Mouse (Mus musculus): ENCODE measurements around the gene Boc. TPM values are rescaled to one million over a fixed set of nuclear protein-coding genes. Genes with fewer than 3 reads are reported as not detected.

Boc gene
- polyA plus RNA-seq, 1 experiment from 2014 or later: 44.7 TPM

GRCm38 (mm10) chr16:44578551-44578950 lies 19.9 kb upstream of the Boc start:
- H3K27ac ChIP-seq (ENCODE audit: low read depth, low read length): no peak overlapping the region
- ATAC-seq (ENCODE audit: low FRiP score): no peak
- WGBS: 74% methylated on average over 1 of the region's 1 CpGs

GRCm38 (mm10) chr16:44568056-44568455 lies 9.4 kb upstream of the Boc start:
- Histone ChIP-seq H3K4me1 (ENCODE audit: control insufficient read depth, insufficient read depth, low read length) (peaks cover 14% of the 10 kb centered on the region), H3K27me3 (ENCODE audit: control insufficient read depth, insufficient read depth, low read length) (no peaks in the 10 kb centered on the region), H3K9ac (ENCODE audit: low read length) (no peak overlapping the region), H3K4me2 (no peak overlapping the region), H3K4me3 (ENCODE audit: low read depth, low read length) (no peak overlapping the region), H3K9me3 (ENCODE audit: control insufficient read depth, low read length) (no peaks in the 10 kb centered on the region), H3K36me3 (ENCODE audit: control insufficient read depth, insufficient read depth, low read length) (no peaks in the 10 kb centered on the region), H3K27ac (ENCODE audit: low read depth, low read length) (no peak overlapping the region)
- ATAC-seq (ENCODE audit: low FRiP score) (no peak), DNase-seq (ENCODE audit: low spot score, missing footprints) (no peak)

More at GRCm38 (mm10) chr16:44578551-44578950, 19.9 kb upstream of the Boc start:
- Histone ChIP-seq H3K4me1 (ENCODE audit: control insufficient read depth, insufficient read depth, low read length) (peaks cover 6% of the 10 kb centered on the region), H3K9ac (ENCODE audit: low read length) (no peak overlapping the region), H3K27me3 (ENCODE audit: control insufficient read depth, insufficient read depth, low read length) (no peaks in the 10 kb centered on the region), H3K4me2 (no peak overlapping the region), H3K4me3 (ENCODE audit: low read depth, low read length) (no peak overlapping the region), H3K36me3 (ENCODE audit: control insufficient read depth, insufficient read depth, low read length) (no peaks in the 10 kb centered on the region), H3K9me3 (ENCODE audit: control insufficient read depth, low read length) (no peaks in the 10 kb centered on the region)
- no peak for DNase-seq (ENCODE audit: low spot score, missing footprints)

DNA sequence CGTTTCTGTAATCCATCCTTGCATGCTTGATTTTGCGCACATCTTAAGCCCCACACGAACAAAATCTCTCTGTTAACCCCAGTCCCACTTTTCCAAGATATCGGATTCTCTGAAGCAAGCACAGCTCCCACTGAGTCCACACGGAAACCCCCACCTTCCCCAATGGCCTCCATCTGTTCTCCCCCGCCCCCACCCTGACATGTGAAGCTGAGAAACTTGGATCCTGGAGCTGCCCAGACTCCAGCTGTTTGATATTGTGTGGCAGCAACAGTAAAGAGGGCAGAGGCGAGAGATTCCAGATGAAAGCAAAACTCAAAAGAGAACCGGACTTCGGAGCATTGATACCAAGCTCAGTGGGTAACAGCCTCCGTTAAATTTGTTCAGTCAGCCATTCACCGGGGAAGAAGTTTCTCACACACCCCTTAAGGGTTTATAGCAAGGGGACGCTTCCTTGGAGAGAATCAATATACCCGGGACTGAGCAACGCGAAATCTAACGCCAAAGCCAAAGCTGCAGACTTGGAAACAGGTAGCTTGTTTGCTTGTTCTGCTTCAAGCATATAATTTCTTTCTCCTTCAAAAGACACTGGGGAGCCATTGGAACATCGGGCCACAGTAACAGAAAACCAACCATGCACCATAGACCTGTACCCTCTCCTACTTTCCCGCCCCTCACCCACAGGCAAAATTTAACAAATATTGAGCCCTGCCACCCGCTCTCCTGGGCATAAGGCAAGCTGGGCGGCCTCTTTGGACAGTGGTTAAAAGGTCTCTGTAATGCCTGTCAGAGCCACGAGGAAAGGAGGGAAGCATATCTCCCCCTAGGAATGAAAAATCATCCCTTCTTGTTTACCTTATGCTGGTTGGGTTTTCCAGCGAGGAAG lies 6.9 kb upstream of the Boc start:
- H3K4me1 ChIP-seq (ENCODE audit: control insufficient read depth, insufficient read depth, low read length): peaks cover 14% of the 10 kb centered on the region
- peak; percentile 89 for DNase-seq (ENCODE audit: low spot score, missing footprints)
- no peak overlapping the region for H3K4me3 ChIP-seq (ENCODE audit: low read depth, low read length)
- H3K27me3 ChIP-seq (ENCODE audit: control insufficient read depth, insufficient read depth, low read length): no peaks in the 10 kb centered on the region
- peak; percentile 82 for ATAC-seq (ENCODE audit: low FRiP score)
- H3K9ac ChIP-seq (ENCODE audit: low read length): peak overlapping the region; percentile 28; the same call in 1 of the 2 replicates
- peak overlapping the region; percentile 29 for H3K4me2 ChIP-seq
- 25% methylated on average over 22 of the region's 22 CpGs for WGBS
- H3K36me3 ChIP-seq (ENCODE audit: control insufficient read depth, insufficient read depth, low read length): no peaks in the 10 kb centered on the region
- H3K9me3 ChIP-seq (ENCODE audit: control insufficient read depth, low read length): no peaks in the 10 kb centered on the region
- H3K27ac ChIP-seq (ENCODE audit: low read depth, low read length): peak overlapping the region; percentile 78

DNA sequence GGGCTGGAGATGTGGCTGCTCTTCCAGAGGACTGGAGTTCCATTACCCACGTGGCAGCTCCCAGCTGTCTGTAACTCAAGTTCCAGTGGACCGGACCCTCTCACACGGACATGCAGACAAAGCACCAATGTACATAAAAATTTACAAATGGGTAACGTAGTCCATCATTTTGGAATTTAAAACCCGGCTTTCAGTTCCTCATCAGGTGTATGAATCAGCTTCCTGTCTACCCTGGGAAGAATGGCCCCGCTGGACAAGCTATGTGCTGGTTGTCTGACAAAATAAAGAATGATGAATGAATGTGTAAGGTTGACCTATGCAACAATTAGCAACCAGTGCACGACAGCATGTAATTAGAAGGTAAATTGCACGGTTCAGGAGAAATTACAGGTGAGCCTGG lies 5.7 kb upstream of the Boc start:
- Histone ChIP-seq H3K4me1 (ENCODE audit: control insufficient read depth, insufficient read depth, low read length) (peaks cover 21% of the 10 kb centered on the region), H3K36me3 (ENCODE audit: control insufficient read depth, insufficient read depth, low read length) (no peaks in the 10 kb centered on the region), H3K4me3 (ENCODE audit: low read depth, low read length) (no peak overlapping the region), H3K4me2 (no peak overlapping the region), H3K9me3 (ENCODE audit: control insufficient read depth, low read length) (no peaks in the 10 kb centered on the region), H3K27ac (ENCODE audit: low read depth, low read length) (peak overlapping the region; percentile 40; the same call in 1 of the 2 replicates), H3K27me3 (ENCODE audit: control insufficient read depth, insufficient read depth, low read length) (no peaks in the 10 kb centered on the region), H3K9ac (ENCODE audit: low read length) (no peak overlapping the region)
- DNase-seq (ENCODE audit: low spot score, missing footprints) (no peak), ATAC-seq (ENCODE audit: low FRiP score) (no peak)
- 85% methylated on average over 8 of the region's 8 CpGs for WGBS

GRCm38 (mm10) chr16:44562061-44562460 lies 3.4 kb upstream of the Boc start:
- Histone ChIP-seq H3K9me3 (ENCODE audit: control insufficient read depth, low read length) (no peaks in the 10 kb centered on the region), H3K4me3 (ENCODE audit: low read depth, low read length) (no peak overlapping the region), H3K4me1 (ENCODE audit: control insufficient read depth, insufficient read depth, low read length) (peaks cover 26% of the 10 kb centered on the region), H3K27ac (ENCODE audit: low read depth, low read length) (no peak overlapping the region), H3K27me3 (ENCODE audit: control insufficient read depth, insufficient read depth, low read length) (no peaks in the 10 kb centered on the region), H3K9ac (ENCODE audit: low read length) (no peak overlapping the region), H3K36me3 (ENCODE audit: control insufficient read depth, insufficient read depth, low read length) (no peaks in the 10 kb centered on the region), H3K4me2 (no peak overlapping the region)
- ATAC-seq (ENCODE audit: low FRiP score) (no peak), DNase-seq (ENCODE audit: low spot score, missing footprints) (no peak)
- 76% methylated on average over 3 of the region's 3 CpGs for WGBS

- H3K9me3 ChIP-seq (ENCODE audit: control insufficient read depth, low read length): no peaks in the 10 kb centered on the region
- peak; percentile 79 for DNase-seq (ENCODE audit: low spot score, missing footprints)
- peaks cover 28% of the 10 kb centered on the region for H3K4me1 ChIP-seq (ENCODE audit: control insufficient read depth, insufficient read depth, low read length)
- no peak overlapping the region for H3K4me2 ChIP-seq
- no peak overlapping the region for H3K9ac ChIP-seq (ENCODE audit: low read length)
- 11% methylated on average over 1 of the region's 1 CpGs for WGBS
- no peaks in the 10 kb centered on the region for H3K27me3 ChIP-seq (ENCODE audit: control insufficient read depth, insufficient read depth, low read length)
- no peaks in the 10 kb centered on the region for H3K36me3 ChIP-seq (ENCODE audit: control insufficient read depth, insufficient read depth, low read length)
- no peak overlapping the region for H3K27ac ChIP-seq (ENCODE audit: low read depth, low read length)
- H3K4me3 ChIP-seq (ENCODE audit: low read depth, low read length): no peak overlapping the region
- ATAC-seq (ENCODE audit: low FRiP score): no peak
Observed at GRCm38 (mm10) chr16:44560214-44560613, 1.5 kb upstream of the Boc start.

DNA sequence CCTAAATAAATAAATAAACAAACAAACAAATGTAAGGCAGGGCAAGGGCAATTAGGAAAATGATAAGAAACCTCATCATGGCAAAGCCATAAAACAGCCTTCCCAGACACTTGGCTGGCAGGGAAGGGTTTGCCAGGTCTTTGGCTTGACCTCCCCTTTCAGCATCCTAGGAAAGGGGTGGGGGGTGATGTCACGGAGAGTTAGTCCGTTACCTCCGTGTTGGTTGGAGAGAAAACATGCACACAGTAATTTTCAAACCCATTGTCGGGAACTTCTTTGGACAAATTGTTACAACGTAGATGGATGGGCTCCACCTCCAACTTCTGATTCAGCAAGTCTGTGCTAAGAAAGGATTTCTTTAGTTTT lies 616 bp upstream of the Boc start:
- peak; percentile 92 for DNase-seq (ENCODE audit: low spot score, missing footprints)
- Histone ChIP-seq H3K27ac (ENCODE audit: low read depth, low read length) (peak overlapping the region; percentile 27; the same call in 1 of the 2 replicates), H3K9me3 (ENCODE audit: control insufficient read depth, low read length) (no peaks in the 10 kb centered on the region), H3K4me3 (ENCODE audit: low read depth, low read length) (peak overlapping the region; percentile 80), H3K27me3 (ENCODE audit: control insufficient read depth, insufficient read depth, low read length) (no peaks in the 10 kb centered on the region), H3K4me1 (ENCODE audit: control insufficient read depth, insufficient read depth, low read length) (peaks cover 26% of the 10 kb centered on the region), H3K4me2 (peak overlapping the region; percentile 63), H3K36me3 (ENCODE audit: control insufficient read depth, insufficient read depth, low read length) (no peaks in the 10 kb centered on the region), H3K9ac (ENCODE audit: low read length) (peak overlapping the region; percentile 96)
- ATAC-seq (ENCODE audit: low FRiP score): no peak
- 6% methylated on average over 5 of the region's 5 CpGs for WGBS

GRCm38 (mm10) chr16:44557661-44558470 lies 831 bp downstream of the Boc start:
- peak; percentile 97 for DNase-seq (ENCODE audit: low spot score, missing footprints)
- ATAC-seq (ENCODE audit: low FRiP score): peak; percentile 76
- no peaks in the 10 kb centered on the region for H3K9me3 ChIP-seq (ENCODE audit: control insufficient read depth, low read length)
- peak overlapping the region; percentile 91 for H3K27ac ChIP-seq (ENCODE audit: low read depth, low read length)
- H3K4me2 ChIP-seq: peak overlapping the region; percentile 63
- H3K27me3 ChIP-seq (ENCODE audit: control insufficient read depth, insufficient read depth, low read length): no peaks in the 10 kb centered on the region
- peak overlapping the region; percentile 96 for H3K9ac ChIP-seq (ENCODE audit: low read length)
- H3K4me1 ChIP-seq (ENCODE audit: control insufficient read depth, insufficient read depth, low read length): peaks cover 35% of the 10 kb centered on the region
- H3K36me3 ChIP-seq (ENCODE audit: control insufficient read depth, insufficient read depth, low read length): peaks cover 2% of the 10 kb centered on the region; the same call in 1 of the 2 replicates
- WGBS: under 1% methylated on average over 47 of the region's 47 CpGs
- H3K4me3 ChIP-seq (ENCODE audit: low read depth, low read length): peak overlapping the region; percentile 80

- ATAC-seq (ENCODE audit: low FRiP score) (no peak), DNase-seq (ENCODE audit: low spot score, missing footprints) (peak; percentile 92)
- Histone ChIP-seq H3K9ac (ENCODE audit: low read length) (peak overlapping the region; percentile 96), H3K4me1 (ENCODE audit: control insufficient read depth, insufficient read depth, low read length) (peaks cover 43% of the 10 kb centered on the region), H3K27me3 (ENCODE audit: control insufficient read depth, insufficient read depth, low read length) (no peaks in the 10 kb centered on the region), H3K36me3 (ENCODE audit: control insufficient read depth, insufficient read depth, low read length) (peaks cover 2% of the 10 kb centered on the region; the same call in 1 of the 2 replicates), H3K27ac (ENCODE audit: low read depth, low read length) (peak overlapping the region; percentile 91), H3K4me2 (peak overlapping the region; percentile 63), H3K4me3 (ENCODE audit: low read depth, low read length) (peak overlapping the region; percentile 80), H3K9me3 (ENCODE audit: control insufficient read depth, low read length) (no peaks in the 10 kb centered on the region)
- WGBS: 15% methylated on average over 7 of the region's 7 CpGs
Observed at GRCm38 (mm10) chr16:44557084-44557483, 1.6 kb downstream of the Boc start.
